Mouse (Mus musculus): ENCODE results near the gene Stap2. TPM values are rescaled to one million over a fixed set of nuclear protein-coding genes. Genes with fewer than 3 reads are reported as not detected.

Gene Stap2
- polyA plus RNA-seq, 1 experiment from 2014 or later, result 7.3 TPM

- Histone ChIP-seq H3K27me3 (ENCODE audit: low read depth, poor library complexity, severe bottlenecking) (peaks cover 16% of the 10 kb centered on the region), H3K4me1 (peaks cover 31% of the 10 kb centered on the region), H3K9me3 (replicated peaks) (no peaks in the 10 kb centered on the region), H3K4me3 (peak within 1 kb of the TSS; percentile 62), H3K36me3 (peaks cover 34% of the 10 kb centered on the region), H3K27ac (peak within 1 kb of the TSS; percentile 92)
- peak; percentile 93 for DNase-seq (ENCODE audit: low spot score)
- under 1% methylated on average over 45 of the region's 46 CpGs for WGBS
Measured at GRCm38 (mm10) chr17:55958918-55959728, 46.3 kb downstream of the Stap2 start, which contains the start of gene Yju2. Gene Yju2 (plus strand): TSS chr17:55959099.

DNA sequence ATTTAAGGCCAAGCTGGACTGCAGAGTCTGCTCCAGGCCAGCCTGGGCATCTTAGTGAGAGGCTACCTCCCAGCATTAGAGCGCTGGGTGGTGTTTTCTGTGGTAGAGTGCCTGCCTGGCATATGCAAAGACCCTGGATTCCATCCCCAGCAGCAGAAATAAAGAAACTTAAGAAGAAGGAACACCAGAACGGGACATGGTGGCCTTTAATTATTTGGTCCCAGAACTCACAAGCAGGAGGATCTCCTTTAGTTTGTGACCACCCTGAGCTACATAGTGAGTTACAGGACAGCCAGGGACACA is 46.8 kb downstream of the Stap2 start:
- Histone ChIP-seq H3K27ac (peak overlapping the region; percentile 92), H3K4me1 (peaks cover 31% of the 10 kb centered on the region), H3K36me3 (peaks cover 28% of the 10 kb centered on the region), H3K9me3 (replicated peaks) (no peaks in the 10 kb centered on the region), H3K4me3 (peak overlapping the region; percentile 62), H3K27me3 (ENCODE audit: low read depth, poor library complexity, severe bottlenecking) (peaks cover 18% of the 10 kb centered on the region)
- 25% methylated on average over 2 of the region's 2 CpGs for WGBS
- DNase-seq (ENCODE audit: low spot score), result no peak

DNA sequence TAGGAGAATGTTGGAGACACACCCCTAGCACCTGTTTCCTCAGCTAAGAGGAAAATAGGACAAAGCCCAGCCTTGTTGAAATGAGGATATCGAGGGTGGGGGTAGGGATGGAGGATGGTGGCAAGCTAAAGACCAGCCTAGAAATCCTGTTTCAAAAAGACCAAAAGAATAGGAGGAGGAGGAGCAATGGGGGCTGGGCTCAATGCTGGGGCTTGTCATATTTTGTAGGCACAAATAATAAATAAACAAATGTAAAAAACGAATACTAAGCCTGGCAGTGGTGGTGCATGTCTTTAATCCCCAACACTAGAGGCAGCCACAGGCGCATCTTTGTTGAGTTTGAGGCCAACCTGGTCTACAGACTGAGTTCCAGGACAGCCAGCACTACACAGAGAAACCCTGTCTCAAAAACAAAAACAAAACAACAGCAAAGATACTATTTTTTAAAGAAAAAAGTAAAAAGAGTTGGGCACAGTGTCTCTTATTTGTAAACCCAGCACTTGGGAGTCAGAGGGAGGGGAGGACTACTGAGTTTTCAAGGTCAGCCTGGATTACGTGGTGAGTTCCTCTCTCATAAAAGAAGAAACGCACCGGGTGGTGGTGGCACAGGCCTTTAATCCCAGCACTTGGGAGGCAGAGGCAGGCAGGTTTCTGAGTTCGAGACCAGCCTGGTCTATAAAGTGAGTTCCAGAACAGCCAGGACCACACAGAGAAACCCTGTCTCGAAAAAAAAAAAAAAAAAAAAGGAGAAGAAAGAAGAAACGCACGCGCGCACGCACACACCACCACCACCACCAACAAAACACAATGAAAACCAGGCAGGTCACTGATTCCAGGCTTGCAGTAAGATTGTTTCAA is 47.4 kb downstream of the Stap2 start:
- peak overlapping the region; percentile 92 for H3K27ac ChIP-seq
- H3K36me3 ChIP-seq, result peaks cover 22% of the 10 kb centered on the region
- H3K4me3 ChIP-seq, result peak overlapping the region; percentile 62
- peak; percentile 18 for DNase-seq (ENCODE audit: low spot score)
- no peaks in the 10 kb centered on the region for H3K9me3 ChIP-seq (replicated peaks)
- WGBS, result 82% methylated on average over 13 of the region's 13 CpGs
- peaks cover 18% of the 10 kb centered on the region for H3K27me3 ChIP-seq (ENCODE audit: low read depth, poor library complexity, severe bottlenecking)
- peaks cover 31% of the 10 kb centered on the region for H3K4me1 ChIP-seq

GRCm38 (mm10) chr17:55957168-55957567 is 48.2 kb downstream of the Stap2 start:
- no peaks in the 10 kb centered on the region for H3K9me3 ChIP-seq (replicated peaks)
- H3K4me3 ChIP-seq, result no peak overlapping the region; the same call in 1 of the 2 replicates
- peaks cover 31% of the 10 kb centered on the region for H3K4me1 ChIP-seq
- H3K27ac ChIP-seq, result no peak overlapping the region
- H3K36me3 ChIP-seq, result peaks cover 18% of the 10 kb centered on the region
- peak; percentile 82 for DNase-seq (ENCODE audit: low spot score)
- peaks cover 18% of the 10 kb centered on the region for H3K27me3 ChIP-seq (ENCODE audit: low read depth, poor library complexity, severe bottlenecking)
- WGBS, result 20% methylated on average over 9 of the region's 9 CpGs

DNA sequence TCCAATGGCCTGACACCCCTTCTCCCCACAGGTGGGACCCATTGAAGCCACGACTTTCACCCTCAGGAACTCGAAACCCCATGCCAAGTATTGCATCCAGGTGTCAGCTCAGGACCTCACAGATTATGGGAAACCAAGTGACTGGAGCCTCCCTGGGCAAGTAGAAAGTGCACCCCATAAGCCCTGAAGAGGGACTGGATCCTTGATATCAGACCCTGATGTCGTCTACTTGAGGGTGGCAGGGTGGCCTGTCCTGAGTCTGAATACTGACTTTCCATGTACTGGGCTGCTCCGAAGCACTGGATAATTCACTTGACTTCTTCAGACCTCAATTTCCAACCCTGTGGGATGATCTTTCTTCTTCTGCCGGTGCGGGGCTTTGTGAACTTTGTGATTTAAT is 48.8 kb downstream of the Stap2 start:
- no peak for DNase-seq (ENCODE audit: low spot score)
- WGBS, result 41% methylated on average over 6 of the region's 6 CpGs

DNA sequence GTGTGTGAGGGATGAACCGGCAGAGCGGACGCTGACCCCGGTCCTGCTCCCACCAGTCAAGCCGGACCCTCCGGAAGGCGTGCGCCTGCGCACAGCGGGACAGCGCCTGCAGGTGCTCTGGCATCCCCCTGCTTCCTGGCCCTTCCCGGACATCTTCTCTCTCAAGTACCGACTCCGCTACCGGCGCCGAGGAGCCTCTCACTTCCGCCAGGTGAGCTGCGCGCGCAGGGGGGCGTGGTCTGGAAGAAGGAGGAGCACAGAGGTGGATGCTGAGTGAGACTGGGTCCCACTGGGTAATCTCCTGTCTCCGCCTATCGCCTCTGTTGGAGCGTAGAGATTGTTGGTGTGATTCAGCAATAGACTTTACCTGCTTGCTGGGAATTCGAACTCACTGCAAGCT is 49.3 kb downstream of the Stap2 start:
- 2% methylated on average over 26 of the region's 26 CpGs for WGBS
- peak overlapping the region; percentile 61 for H3K4me3 ChIP-seq
- H3K36me3 ChIP-seq, result peaks cover 7% of the 10 kb centered on the region
- H3K4me1 ChIP-seq, result peaks cover 31% of the 10 kb centered on the region
- H3K9me3 ChIP-seq (replicated peaks), result no peaks in the 10 kb centered on the region
- peaks cover 18% of the 10 kb centered on the region for H3K27me3 ChIP-seq (ENCODE audit: low read depth, poor library complexity, severe bottlenecking)
- peak overlapping the region; percentile 50; the same call in 1 of the 2 replicates for H3K27ac ChIP-seq
- DNase-seq (ENCODE audit: low spot score), result peak; percentile 84

More for the DNA sequence above, 48.8 kb downstream of the Stap2 start:
- Histone ChIP-seq H3K9me3 (replicated peaks) (no peaks in the 10 kb centered on the region), H3K4me3 (peak overlapping the region; percentile 61), H3K36me3 (peaks cover 12% of the 10 kb centered on the region), H3K4me1 (peaks cover 31% of the 10 kb centered on the region), H3K27me3 (ENCODE audit: low read depth, poor library complexity, severe bottlenecking) (peaks cover 18% of the 10 kb centered on the region), H3K27ac (no peak overlapping the region)

DNA sequence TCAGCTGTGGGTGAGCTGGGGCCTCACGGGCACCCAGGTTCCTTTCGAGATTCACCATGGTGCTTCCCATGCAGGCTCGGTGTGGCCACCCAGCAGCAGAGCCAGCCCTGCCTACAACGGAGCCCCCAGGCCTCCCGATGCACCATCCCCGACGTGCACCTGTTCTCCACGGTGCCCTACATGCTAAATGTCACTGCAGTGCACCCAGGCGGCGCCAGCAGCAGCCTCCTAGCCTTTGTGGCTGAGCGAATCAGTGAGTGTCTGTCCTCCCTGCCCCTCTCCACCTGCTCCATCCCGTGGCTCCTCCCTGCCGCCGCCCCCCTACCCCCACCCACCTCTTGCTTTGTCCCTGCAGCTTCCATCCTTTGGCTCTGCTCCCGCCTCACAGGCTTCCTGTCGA is 51.2 kb downstream of the Stap2 start:
- 36% methylated on average over 16 of the region's 16 CpGs for WGBS
- DNase-seq (ENCODE audit: low spot score), result peak; percentile 27
- no peak overlapping the region for H3K27ac ChIP-seq

DNA sequence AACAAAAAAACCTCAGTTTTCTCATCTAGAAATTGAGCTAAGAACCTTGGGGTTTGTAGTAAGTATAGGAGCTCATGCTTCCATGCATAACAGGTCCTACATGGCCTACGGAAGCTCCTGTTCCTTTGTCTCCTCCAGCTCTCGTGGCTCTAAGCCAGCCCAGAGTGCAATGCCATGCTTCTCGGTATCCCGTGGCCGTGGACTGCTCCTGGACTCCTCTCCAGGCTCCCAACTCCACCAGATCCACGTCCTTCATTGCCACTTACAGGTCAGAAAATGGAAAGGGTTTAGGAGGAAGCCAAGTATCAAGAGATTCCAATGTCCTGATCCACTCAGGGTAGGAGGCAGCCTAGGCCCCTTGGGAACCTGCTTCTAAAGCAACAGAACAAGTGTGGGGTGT is 51.6 kb downstream of the Stap2 start:
- no peaks in the 10 kb centered on the region for H3K9me3 ChIP-seq (replicated peaks)
- no peak overlapping the region for H3K27ac ChIP-seq
- H3K36me3 ChIP-seq, result no peaks in the 10 kb centered on the region
- H3K4me1 ChIP-seq, result peaks cover 23% of the 10 kb centered on the region
- H3K4me3 ChIP-seq, result no peak overlapping the region
- WGBS, result 87% methylated on average over 6 of the region's 6 CpGs
- no peak for DNase-seq (ENCODE audit: low spot score)
- peaks cover 18% of the 10 kb centered on the region for H3K27me3 ChIP-seq (ENCODE audit: low read depth, poor library complexity, severe bottlenecking)

More for the DNA sequence above, 51.2 kb downstream of the Stap2 start:
- no peak overlapping the region for H3K4me3 ChIP-seq
- no peaks in the 10 kb centered on the region for H3K36me3 ChIP-seq
- H3K4me1 ChIP-seq, result peaks cover 23% of the 10 kb centered on the region
- H3K27me3 ChIP-seq (ENCODE audit: low read depth, poor library complexity, severe bottlenecking), result peaks cover 18% of the 10 kb centered on the region
- H3K9me3 ChIP-seq (replicated peaks), result no peaks in the 10 kb centered on the region

DNA sequence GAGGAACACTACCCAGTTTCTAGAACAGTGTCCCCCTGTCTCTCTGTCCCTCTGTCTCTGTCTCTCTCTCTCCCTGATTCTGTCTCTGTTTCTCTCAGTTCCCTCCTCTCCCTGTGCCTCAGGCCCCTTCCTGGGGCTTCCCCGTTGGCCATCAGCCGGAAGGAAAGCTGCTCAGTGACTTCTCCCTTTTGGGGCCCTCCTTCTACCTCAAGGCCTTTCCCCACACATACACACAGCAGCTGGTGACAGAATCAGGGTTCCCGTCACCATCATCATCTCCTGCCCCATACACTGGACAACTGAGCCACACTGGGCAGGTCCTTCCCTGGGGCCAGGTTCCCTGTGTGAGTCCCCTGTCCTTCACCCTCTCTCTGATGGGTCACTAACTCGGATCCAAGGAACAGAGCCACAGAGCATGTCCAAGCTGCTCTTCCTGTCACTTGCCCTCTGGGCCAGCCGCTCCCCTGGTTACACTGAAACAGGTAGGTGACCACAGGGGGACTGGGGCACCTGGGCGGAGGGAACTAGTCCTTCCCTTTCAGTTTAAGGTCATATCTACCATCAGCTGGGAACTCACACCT is 52.8 kb downstream of the Stap2 start, which contains the start of gene Ebi3:
Gene Ebi3 (plus strand): TSS at position 194 of the 581 bp plus-strand sequence.
- no peaks in the 10 kb centered on the region for H3K36me3 ChIP-seq
- H3K4me3 ChIP-seq, result no peak within 1 kb of the TSS
- H3K9me3 ChIP-seq (replicated peaks), result no peaks in the 10 kb centered on the region
- H3K27me3 ChIP-seq (ENCODE audit: low read depth, poor library complexity, severe bottlenecking), result peaks cover 18% of the 10 kb centered on the region
- 75% methylated on average over 6 of the region's 6 CpGs for WGBS
- DNase-seq (ENCODE audit: low spot score), result no peak
- peaks cover 14% of the 10 kb centered on the region for H3K4me1 ChIP-seq
- no peak within 1 kb of the TSS for H3K27ac ChIP-seq

DNA sequence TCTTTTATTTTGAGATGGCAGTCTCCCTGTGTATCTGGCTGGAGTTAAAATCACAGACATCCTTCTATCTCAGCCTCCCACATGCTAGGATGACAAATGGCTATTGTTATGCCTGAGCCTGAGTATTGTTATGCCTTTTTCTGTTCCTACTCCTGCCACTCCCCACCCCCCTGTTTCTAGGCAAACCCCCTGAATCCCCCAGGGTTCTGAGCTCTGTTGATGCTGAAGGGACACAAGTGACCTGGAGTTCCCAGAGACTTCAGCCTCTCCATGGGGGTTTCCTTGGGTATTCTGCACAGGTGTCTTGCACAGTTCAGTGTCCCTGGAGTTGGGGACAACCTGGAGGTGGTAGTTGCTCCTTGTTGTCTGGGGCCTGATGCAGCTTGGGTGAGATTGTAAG is 53.3 kb downstream of the Stap2 start:
- DNase-seq (ENCODE audit: low spot score), result no peak
- H3K27me3 ChIP-seq (ENCODE audit: low read depth, poor library complexity, severe bottlenecking), result peaks cover 18% of the 10 kb centered on the region
- H3K4me1 ChIP-seq, result peaks cover 10% of the 10 kb centered on the region
- no peak overlapping the region for H3K27ac ChIP-seq
- no peaks in the 10 kb centered on the region for H3K36me3 ChIP-seq
- no peaks in the 10 kb centered on the region for H3K9me3 ChIP-seq (replicated peaks)
- H3K4me3 ChIP-seq, result no peak overlapping the region

DNA sequence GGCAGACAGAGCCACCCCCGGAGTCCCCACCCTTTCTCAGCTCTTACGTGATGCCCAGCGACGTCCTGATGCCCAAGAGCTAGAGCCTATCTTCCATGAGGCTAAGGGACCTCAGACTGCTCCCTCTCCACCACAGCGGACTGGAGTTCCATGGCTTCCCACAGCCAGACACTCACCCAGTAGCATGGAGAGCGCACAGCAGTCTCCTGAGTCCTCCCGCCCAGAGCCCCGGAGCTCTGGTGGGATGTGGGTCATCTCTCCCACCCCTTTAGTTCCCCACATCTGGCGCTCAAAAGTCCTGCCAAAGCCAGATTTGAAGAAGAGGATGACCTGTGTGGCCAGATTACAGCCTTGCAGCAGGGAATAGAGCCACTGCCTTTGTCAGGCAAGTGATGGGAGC is 54.8 kb downstream of the Stap2 start:
- 77% methylated on average over 9 of the region's 9 CpGs for WGBS
- H3K36me3 ChIP-seq, result no peaks in the 10 kb centered on the region
- no peak overlapping the region for H3K27ac ChIP-seq
- no peaks in the 10 kb centered on the region for H3K9me3 ChIP-seq (replicated peaks)
- no peak overlapping the region for H3K4me3 ChIP-seq
- H3K27me3 ChIP-seq (ENCODE audit: low read depth, poor library complexity, severe bottlenecking), result peaks cover 17% of the 10 kb centered on the region
- peaks cover 3% of the 10 kb centered on the region; the same call in 1 of the 2 replicates for H3K4me1 ChIP-seq
- DNase-seq (ENCODE audit: low spot score), result no peak

DNA sequence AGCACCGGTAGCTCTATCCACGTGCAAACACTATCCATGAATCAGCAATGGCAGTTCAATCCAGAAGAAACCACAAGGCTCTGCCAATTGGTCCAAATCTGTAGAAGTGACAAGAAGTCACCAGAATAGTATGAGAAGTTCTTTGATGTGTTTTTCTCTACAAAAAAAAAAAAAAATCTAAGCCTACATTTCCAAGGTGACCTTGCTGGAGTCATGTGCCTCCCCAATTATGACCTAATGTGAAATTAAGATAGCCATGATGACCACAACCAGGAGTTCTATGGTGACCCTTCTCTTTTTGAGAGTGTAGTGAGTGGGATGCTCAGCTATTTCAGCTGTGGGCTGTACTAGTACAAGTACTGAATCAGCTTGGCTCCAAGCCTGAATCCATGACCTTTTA is 56.0 kb downstream of the Stap2 start, which contains the start of gene Zfp119b:
Gene Zfp119b (minus strand): TSS at position 101 of the 400 bp plus-strand sequence.
- Histone ChIP-seq H3K9me3 (replicated peaks) (no peaks in the 10 kb centered on the region), H3K27ac (no peak within 1 kb of the TSS), H3K4me3 (no peak within 1 kb of the TSS), H3K36me3 (no peaks in the 10 kb centered on the region), H3K27me3 (ENCODE audit: low read depth, poor library complexity, severe bottlenecking) (peaks cover 5% of the 10 kb centered on the region), H3K4me1 (peaks cover 6% of the 10 kb centered on the region)
- 87% methylated on average over 2 of the region's 2 CpGs for WGBS
- DNase-seq (ENCODE audit: low spot score), result no peak
